In genomic region chr11:101086756-101087681, GRCm38 (mm10) we compare ENCODE assay signal across 8 mouse cellular contexts. TPM values are rescaled to one million over a fixed set of nuclear protein-coding genes. Genes with fewer than 3 reads are reported as not detected.
DNase-seq lines count a peak whose midpoint lies in the region; ATAC-seq lines count a peak whose summit lies in the region.

Mlx (plus strand) TSS chr11:101087277.

- peak within 1 kb of the TSS; percentile 68 for H3K27ac ChIP-seq in hindbrain, embryonic 11.5 days (ENCODE audit: low read depth, low read length)

- DNase-seq in MN1 (ENCODE audit: low spot score): peak; percentile 92
- DNase-seq in cerebellum, adult 9-10 months: peak; percentile 91
- DNase-seq in frontal cortex, adult 2 months (ENCODE audit: extremely low spot score in 1 of 2, low spot score in 1 of 2): peak; percentile 87 to 97
- peak; percentile 92 for DNase-seq in hindbrain, embryonic 11.5 days (ENCODE audit: low spot score)
- DNase-seq in layer of hippocampus, postnatal 10 days (ENCODE audit: low spot score in 2 of 2): peak; percentile 87 to 91
- peak; percentile 96 for DNase-seq in lung, postnatal 10 days
- DNase-seq in ovary, postnatal 36 days (ENCODE audit: low spot score): peak; percentile 82
- peak; percentile 88 for DNase-seq in thymus, postnatal 25 days

- peaks cover 10% of the 10 kb centered on the region for H3K4me1 ChIP-seq in hindbrain, embryonic 11.5 days (replicated peaks; ENCODE audit: control insufficient read depth, insufficient read depth, low read length)

- whole genome bisulfite sequencing in hindbrain, embryonic 11.5 days: 2% methylated on average over 52 of the region's 52 CpGs

- peak; percentile 84 for ATAC-seq in hindbrain, embryonic 11.5 days (ENCODE audit: low FRiP score)

- no peaks in the 10 kb centered on the region for H3K9me3 ChIP-seq in hindbrain, embryonic 11.5 days (ENCODE audit: control insufficient read depth, low read length)

- no peaks in the 10 kb centered on the region for H3K27me3 ChIP-seq in hindbrain, embryonic 11.5 days (ENCODE audit: control insufficient read depth, insufficient read depth, low read length)

- H3K4me2 ChIP-seq in hindbrain, embryonic 11.5 days (replicated peaks; ENCODE audit: low read depth, low read length): peak within 1 kb of the TSS; percentile 94

- H3K9ac ChIP-seq in hindbrain, embryonic 11.5 days (ENCODE audit: low read depth, low read length): peak within 1 kb of the TSS; percentile 85

- H3K36me3 ChIP-seq in hindbrain, embryonic 11.5 days (ENCODE audit: control insufficient read depth, insufficient read depth, low read length): peaks cover 7% of the 10 kb centered on the region

- peak within 1 kb of the TSS; percentile 87 for H3K4me3 ChIP-seq in hindbrain, embryonic 11.5 days (ENCODE audit: low read depth, low read length)

RNA-seq across cellular contexts. Expression of gene Mlx, which starts in this region (rescaled TPM):
- polyA plus RNA-seq in frontal cortex, adult 2 months (2012; rRNA removed): 52.0 and 56.0 TPM in 2 replicates
- polyA plus RNA-seq in hindbrain, embryonic 11.5 days (2014; fragmentation: Nextera tagmentation; extraction: Ambion mirVana): 57.1 and 57.3 TPM in 2 replicates
- total RNA-seq in layer of hippocampus, postnatal 10 days (2021): 10 to 100 TPM; 39.2 to 50.3 TPM

Comparison
In these comparisons a context has a peak if more than half of its experiments do, and no peak if none do; other contexts are left out.
1. Peak in every context shown above with its lines: DNase-seq, ATAC-seq, H3K4me3 ChIP-seq and H3K27ac ChIP-seq.